Mouse (Mus musculus): Measurements from ENCODE around the gene Snapc4.

The Snapc4 gene

DNA sequence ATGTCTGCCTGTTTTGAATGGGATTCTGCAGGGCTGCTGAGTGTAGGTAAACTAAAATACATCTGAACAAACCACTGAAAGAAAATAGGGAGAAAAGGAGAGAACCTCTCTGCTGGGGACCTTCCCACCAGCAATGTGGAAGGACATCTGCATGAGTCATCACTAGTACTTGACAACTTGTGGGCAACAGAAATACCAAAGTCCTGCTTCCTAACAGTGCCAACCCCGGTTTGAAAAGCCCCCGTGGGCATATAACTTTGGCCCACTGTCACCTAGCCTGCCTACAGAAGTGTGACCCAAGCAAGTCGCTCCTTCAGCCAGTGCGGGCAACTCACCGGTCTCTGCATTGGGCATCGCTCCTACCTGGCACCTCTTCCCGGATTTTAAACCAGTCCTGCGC lies 8.1 kb downstream of the Snapc4 start:
- DNase-seq: no peak

DNA sequence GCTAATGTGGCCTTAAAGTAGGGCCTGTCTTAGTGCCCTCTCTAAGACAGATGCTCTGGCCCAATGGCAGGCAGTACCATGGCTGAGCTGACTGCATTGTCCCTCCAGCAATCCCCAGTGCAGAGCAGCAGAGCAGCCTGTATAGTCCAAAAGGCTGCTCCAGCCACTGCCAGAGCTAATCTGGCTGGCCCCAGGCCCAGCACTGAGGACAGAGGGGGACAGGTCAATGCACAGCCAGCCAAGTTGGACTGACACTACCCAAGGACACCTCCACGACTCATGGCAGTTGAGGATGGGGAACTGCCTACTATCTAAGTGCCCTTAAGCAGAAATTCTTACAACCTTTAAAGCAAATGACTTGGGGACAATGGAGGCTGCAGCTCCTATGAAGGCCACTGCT lies 11.9 kb downstream of the Snapc4 start:
- no peak for DNase-seq

DNA sequence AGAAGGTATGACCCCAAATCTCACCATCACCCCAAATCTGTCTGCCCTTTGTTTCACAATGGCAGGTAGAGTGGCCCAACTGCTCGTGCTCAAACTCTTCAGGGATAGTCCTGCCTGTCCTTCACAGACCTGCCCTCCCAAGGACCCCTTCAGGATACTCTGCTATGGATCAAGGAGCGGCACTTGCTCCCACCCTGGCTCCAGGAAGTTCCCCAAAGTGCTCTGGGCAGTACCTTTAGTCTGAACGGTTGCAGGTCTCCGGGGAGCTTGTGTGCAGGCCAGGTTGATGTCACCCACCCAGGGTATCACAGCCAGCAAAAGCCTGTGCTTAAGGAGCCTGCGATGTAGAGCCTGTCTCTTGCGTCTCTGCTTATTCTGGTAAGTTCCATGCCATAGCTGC lies 12.5 kb downstream of the Snapc4 start:
- DNase-seq: no peak

DNA sequence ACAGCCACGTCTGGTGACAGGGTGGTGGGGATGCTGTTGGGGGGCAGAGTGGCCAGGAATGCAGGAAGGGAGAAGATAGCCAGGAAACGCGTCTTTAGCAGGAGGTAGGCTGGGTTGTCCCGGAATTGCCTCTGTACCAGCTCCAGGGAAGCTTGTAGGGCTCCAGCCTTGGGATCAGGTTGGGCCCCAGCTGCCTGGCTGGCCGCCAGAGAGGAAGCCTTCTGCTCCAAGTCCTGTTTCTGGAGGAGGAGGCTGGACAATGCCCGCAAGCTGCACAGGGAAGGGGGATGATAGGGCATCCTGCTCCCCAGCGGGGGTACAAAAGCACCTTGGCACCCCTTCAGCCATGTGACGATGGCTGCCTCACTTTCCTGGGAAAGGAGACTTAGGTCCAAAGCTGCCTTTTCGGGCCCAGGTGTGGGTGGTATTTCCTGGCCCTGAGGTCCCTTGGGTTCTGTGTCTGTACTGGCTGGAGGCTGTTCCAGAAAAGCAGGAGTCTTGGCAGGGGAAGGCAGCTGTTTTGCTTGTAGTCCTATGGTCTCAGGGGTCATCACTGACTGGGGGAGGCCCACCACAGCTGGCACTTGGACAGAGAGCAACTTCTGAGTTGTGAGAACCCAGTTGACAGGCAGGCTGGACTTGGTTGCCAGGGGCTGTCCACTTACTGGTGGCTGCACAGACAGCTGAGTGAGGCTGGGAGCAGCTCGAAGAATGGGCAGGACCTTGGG lies 15.6 kb downstream of the Snapc4 start:
- DNase-seq: peak; percentile 81

DNA sequence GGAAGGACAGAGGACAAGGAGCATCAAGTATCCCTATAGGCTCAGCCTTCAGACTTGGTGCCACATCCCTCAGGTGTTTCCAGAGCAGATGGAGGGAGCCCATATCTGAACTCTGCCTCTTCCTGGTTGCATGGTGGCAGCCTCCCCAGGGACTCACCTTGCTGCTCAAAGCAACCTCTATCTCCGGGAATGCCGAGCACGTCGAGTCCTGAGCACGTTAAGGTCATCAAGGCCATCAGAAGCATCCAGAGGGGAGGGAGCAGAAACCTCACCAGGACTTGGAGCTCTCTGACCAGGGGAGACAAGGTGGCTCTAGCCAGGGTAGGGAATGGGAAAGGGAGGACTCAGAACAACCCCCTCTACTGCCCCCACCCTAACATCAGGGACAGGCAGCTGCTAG lies 17.0 kb downstream of the Snapc4 start:
- no peak for DNase-seq

DNA sequence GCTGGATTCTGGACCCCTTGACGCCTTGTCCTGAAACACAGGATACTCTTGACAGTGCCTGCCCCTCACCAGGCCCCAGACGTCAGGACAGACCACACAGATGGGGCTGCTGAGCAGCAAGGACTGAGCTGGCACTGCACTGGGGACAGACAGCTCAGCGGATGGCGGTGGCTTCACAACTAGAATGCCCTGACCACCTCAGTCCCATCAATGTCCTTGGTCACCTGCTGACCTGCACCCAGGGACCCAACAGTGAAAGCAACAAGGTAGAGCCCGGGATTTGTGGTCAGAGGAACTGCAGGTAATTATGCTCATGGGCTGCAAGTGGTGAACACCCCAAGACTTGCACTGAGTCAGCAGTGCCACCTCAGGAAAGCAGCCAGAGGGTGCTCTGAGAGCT lies 17.5 kb downstream of the Snapc4 start:
- no peak for DNase-seq

DNA sequence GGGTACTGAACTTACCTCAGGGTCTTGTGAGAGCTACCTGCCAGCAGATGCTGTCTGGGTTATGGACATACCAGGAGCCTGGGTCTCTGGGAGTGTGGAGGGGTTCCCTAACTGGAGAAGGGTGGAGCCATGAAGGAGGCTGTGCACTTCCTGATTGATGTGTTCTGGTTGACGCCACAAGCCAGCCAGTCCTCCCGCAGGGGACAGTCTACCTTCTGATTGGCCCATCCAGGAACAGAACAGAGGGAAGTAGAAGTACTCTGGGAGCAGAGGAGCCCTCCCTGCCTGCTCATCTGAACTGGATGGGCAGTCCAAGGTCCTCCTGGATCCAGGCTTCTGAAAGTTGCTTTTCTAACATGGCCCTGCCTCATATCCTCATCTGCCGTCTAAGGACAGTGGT lies 19.7 kb downstream of the Snapc4 start, which contains the start of gene Card9:
Card9 (minus strand) TSS at position 147 of the 400 bp plus-strand sequence.
- no peak for DNase-seq

DNA sequence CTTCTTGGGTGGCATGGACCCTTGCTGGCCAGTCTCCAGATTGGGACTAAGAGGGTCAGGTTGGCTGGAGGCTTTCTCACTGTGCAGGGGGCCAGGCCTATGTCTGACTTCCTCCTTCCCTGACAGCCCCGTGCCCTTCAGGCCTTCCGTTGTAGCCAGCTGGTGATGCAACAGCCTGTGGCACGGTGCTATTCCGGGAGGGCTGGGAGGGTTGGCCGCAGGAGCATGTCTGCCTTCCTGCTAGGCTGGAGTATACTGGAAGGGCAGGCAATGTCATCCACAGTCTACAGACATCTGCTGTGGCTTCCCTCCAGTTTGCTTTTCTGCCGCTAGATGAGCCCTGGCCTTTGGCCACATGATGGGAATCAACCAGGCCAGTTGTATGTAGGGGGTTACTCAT lies 20.5 kb downstream of the Snapc4 start:
- DNase-seq: peak; percentile 74 to 77

DNA sequence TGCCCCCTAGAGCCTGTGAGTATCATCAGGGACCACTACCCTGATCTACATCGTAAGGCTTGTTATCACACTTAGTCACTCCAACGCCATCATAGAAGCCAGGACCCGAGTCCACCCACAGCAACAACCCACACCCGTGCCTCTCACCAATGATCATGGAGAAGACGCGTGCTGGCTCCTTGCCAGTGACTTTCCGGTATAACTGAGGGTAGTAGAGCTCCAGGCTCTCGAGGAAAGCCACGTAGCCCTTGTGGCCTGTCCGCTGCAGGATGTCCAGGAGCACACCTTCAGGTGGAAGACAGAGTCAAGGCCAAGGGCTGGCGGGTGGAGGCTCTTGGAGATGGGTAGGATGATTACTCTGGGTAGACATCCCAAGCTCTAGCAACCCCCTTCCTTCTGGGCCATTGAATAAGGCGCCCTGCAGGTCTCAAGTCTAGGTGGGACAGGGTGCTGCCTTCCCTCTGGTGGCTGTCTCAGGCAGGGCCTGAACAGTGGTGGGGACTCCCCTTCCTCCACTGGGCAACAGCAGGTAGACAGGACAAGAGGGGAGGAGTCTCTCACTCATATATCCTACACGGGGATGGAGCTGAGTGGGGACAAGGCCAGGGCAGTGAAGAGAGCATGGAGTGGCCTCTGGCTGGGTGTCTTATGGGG lies 21.7 kb downstream of the Snapc4 start:
- DNase-seq: peak in 1 of 2 experiments; percentile 42

DNA sequence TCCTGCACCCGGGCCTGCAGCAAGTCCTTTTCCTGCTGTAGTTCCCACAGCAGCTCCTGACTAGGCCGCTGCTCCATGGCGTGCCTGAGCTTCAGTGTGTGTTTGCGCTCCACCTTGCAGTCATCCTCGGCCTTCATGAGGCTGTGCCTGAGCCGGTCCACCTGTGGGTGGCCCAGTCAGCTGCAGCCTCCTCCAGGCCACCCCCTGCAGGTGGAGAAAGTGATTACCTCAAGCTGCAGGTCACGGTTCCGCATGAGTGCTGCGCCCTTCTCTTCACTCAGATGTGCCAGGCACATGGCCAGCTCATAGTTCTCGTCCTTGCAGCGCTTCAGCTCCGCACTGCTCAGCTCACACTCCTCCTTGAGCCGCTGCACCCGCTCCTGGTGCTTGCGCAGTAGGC lies 23.0 kb downstream of the Snapc4 start:
- DNase-seq: peak; percentile 39 to 49

DNA sequence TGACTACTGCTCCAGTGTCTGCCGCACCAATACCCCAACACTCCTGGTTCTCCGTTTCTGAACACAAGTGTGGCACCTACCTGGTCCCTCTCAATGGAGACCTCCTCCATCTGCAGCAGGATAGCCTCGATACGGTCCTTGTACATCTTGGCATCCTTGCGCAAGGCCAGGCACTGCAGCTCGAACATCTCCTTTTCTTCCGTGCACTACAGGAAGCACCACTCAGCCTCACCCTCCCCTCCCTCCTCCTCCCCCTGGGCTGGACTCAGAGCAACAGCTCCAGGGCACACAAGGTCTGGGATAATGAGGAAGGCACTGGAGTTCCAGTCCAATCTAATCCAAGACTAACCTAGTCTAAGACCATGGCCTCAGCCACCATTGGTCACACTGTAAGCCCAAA lies 23.8 kb downstream of the Snapc4 start:
- peak in 1 of 2 experiments; percentile 20 for DNase-seq

DNA sequence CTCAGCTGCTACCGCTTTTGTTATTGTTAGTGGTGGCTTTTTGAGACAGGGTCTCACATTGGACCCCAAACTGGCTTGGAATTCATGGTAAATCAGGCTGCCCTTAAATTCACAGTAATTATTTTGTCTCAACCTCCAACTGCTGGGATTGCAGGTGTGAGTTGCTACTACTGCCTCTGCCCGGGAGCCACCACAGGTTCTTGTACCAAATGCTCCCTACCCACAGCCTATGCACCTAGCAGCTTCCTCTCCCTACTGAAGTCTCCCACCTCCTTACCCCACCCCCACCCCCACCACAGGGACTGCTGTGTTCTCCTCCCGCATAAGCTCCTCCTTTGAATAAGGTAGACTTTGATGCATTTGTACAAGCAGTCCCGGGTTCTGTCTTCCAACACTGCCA lies 24.2 kb downstream of the Snapc4 start:
- no peak for DNase-seq

DNA sequence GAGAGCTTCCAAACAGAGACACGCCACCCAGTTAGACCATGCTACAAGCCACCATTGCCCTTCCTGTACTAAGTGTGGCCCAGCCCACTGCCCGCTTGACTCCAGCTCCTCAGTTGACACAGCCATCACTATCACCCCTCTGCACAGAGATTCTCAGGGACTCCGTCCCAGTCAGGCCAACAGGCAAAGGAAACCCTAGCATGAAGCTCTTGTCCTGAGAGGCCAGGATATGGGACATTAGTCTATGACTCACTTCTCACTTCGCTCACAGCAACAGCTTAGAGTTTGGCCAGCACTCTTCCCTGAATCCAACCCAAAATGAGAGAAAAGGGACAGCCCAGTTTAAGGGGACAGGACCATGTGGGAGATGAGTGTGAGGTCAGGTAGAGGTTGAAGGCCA lies 26.1 kb downstream of the Snapc4 start:
- peak in 1 of 2 experiments; percentile 7 for DNase-seq

DNA sequence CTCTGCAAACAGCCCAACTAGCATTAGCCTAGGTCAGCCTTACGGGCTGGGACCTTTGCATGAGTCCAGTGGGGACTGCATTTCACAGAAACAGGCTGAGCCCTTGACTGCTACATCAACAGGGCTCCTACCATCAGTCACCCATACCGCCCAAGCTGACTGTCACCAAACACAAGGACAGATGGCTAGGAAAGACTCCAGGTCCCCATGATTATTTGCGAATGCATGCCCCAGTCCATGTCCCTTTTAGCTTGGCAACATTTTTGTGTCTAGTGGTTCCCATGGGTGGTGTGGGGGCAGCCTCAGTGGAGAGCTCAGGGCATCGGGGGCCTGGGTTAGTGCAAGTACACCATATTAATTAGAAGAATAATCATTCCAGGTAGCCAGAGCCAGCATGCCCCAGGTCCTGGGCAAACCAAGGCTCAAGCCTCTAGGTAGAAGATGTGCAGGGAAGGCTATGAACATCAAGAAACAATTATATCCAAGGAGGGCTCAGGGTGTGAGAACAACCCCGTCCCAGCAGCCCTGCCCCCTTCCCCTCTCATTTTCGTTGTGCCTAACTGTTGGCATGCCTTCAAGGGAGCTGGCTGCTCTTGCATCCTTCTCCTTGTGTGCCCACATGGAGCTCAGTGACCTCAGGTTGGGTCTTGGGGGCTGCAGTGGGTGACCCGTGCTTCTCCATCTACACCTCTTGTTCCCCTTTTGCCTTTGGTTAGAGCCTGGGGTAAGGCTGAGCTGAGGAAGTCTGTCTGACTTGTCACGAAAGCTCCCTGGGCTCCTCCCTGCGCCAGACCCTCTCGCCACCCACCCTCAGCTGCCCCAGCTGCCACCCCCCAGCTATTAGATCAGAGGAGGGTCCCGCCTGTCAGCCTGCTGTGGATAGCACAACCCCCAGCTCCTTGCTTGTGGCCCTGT lies 27.1 kb downstream of the Snapc4 start:
- peak in 1 of 2 experiments; percentile 40 for DNase-seq

DNA sequence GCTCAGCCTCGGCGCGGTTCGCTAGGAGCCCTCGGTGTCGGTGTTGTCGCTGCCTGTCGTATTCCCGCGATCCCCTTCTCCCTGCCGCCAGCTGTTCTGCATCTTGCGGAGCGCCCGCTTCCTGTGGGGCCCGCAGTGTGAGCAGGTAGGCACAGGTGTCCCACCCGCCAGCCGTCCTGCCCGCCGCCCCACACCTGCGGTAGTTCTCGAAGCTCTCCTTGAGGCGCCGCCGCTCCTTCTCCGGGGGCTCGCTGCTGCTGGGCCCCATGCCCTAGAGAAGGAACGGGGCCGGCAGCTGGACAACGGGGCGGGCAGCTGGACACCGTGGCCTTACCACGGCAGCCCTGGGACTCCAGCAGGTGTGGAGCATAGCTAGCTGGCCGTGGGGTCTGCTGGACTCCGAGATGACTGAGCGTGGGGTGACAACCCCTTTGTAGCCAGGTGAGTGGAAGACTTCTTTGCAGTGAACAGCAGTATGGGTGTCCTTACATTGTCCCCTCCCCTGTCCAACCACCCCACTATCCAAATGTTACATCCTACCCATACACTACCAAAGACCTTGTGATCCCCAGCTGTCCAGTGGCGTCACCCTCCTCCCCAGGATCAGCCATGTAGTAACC lies 28.1 kb downstream of the Snapc4 start:
- no peak for DNase-seq

DNA sequence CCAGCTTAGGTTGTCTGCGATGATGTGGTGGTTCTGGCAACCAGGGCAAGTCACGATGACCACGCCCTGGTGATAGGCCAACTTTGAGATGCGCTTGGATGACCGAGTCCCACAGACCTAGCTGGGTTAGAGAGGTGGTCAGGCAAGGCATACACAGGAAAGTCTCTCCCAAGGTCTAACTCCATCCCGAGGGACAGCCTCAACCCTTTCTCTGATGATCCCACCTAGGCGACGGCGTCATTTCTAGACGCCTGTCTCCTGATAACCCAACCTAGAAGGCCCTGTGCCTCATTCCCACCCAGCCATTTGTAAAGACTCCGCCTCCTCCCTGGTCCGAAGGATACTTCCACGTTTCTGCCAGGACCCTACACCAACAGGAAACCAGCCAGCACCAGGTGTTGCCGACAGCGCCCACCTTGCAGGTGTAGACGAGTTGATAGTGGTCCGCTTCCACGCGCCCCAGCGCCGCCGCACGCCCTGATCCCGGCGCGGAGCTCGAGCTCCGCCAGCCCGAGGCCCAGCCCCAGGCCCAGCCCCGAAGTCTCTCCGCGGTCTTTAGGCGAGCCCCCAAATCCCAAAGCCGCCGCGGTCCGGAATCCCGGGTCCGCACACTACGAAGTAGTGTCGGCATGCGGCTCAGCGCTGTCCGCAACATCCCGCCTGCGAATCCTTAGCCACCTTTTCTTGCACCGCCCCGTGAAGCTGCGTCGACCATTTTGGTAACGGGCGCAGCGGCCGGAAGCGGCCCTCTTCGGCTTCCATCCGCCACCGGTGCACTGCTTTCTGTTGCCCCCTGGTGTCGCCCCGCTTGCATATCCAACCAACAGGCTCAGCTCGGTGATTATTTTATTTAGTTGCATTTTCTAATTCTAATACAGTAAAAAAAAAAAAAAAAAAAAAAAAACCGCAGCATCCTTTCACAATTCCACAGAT lies 28.8 kb downstream of the Snapc4 start, which contains the start of gene Dnlz:
Dnlz (minus strand) TSS at position 753 of the 933 bp plus-strand sequence.
- peak; percentile 97 for DNase-seq

DNA sequence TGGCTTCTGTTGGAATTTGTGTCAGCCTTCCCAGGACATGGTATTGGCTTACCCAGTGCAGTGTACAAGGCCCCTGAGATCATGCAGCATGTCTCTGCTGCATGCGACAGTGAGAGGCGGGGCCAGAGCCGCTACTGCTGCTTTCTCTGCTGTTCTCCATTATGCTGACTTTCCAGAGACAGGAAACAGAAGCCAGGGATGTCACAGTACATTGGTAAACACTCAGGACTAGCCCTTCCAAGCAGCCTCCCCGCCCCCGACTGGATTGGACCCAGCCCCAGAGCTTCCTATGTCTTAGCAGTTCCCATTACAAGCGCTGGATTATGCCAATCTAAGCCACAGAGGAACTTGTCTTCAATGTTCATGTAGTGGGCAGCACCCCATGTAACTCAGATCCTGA lies 32.2 kb downstream of the Snapc4 start:
- no peak for DNase-seq

DNA sequence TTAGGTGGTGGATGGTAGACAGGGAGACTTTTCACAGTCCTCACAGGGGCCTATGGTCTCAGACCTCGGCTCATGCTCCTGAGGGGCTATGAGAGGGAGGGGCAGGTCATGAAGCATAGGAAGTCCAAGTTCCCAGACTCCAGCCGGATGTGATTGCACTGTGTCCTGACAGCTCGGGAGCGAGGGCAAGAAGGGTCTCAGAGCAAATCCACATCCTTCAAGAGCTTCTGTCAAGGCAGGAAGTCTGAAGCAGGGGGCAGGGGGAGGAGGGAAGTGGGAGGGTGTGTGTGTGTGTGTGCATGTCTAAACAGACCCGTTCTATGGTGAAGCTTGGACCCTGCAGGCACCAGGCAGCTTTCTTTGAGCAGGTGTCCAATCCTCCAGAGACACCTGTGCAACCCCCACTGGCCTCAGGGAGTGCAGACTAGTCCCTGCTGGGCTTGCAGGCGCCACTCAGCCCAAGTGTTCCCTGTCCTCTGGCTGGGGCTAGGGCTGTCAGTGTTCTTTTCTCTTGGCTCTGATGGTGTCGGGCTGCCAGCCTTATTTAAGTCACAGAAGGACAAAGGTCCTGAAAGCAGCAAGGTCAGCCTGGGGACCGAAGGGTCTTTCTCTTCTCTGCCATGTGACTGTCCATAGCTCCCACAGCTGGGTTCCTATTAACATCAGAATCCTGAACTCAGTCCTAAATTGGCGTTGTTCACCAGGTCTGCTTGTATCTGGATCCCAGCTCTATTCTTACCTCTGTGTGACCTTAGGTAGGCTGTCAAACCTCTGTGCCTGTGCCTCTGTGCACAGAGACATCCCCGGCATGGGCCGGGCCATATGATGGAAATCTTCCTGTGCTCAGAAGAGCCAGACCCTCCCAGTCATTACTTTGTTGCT lies 37.6 kb downstream of the Snapc4 start:
- DNase-seq: no peak

DNA sequence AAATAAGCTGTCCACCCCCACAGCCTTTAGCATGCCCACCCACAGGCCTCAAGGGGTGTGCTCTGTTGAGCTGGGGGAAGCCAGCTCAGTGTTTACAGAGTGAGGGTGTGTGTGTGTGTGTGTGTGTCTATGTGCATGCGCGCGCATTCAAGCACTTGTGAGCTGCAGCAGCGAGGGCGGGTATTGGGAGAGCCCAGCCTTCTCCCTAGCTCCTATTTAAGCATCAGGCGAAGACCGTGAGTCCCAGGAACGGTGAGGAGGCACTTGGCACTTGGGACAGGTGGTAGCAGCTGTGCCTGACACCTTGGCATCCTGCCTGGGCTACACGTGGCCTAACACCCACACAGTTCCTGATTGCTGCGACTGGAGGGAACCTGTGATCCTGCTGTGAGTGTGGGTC lies 38.4 kb downstream of the Snapc4 start:
- DNase-seq: peak; percentile 73 to 79

DNA sequence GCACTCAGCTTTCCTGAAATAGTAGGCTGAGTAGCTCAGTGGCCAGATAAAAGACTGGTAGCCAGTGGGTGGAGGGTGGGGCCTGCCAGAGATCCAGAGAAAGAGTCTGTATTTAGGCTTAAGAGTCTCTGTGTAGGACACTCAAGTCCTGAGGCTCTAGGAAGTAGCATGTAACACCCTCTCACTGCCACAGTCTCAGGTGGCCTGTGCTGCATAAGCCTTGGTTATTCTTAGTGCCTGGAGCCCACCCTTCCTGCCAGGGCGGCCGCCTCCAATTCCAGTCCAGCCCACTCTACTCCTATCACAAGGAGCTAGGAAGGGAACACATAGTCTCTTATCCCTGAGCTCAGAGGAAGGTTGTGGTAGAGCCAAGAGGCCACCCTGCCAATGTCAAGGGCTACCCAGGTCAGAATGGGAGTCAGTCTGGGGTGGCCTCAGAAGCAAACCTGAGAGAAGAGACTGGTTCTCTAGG lies 38.9 kb downstream of the Snapc4 start:
- no peak for DNase-seq

DNA sequence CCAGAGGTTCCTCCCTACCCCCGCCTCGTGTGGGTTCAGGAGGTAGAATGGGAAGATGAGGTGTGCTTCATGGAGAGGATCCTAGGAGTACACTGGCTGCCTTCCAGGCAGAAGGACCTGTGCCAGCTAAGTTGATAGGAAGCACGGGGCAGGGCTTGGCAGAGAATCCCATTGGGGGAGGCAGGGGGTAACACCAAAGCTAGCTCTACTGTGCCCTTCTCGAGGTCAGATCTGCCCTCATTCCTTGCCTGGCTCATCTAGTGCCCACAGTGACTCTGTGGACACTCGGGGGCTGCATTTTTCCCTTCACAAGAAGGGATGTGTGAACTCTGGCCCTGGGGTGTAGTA lies 41.3 kb downstream of the Snapc4 start:
- peak; percentile 72 for DNase-seq
